Mouse (Mus musculus) left cerebral cortex, adult 8-10 months (tissue): ENCODE results near the gene Eif3l. TPM values are rescaled to one million over a fixed set of nuclear protein-coding genes. Genes with fewer than 3 reads are reported as not detected.
A peak's percentile ranks its signal among the peaks of the same experiment; 100 is the strongest.

Experiments
- DNase-seq, 2 experiments: peaks; one replicate each; pipeline ENCODE4 v3.0.0; 2022; ENCODE audit warnings: low spot score in 2 of 2
- total RNA-seq, 4 experiments: library from RNA; stranded (reverse); gene quantifications; 2 replicates each; pipeline ENCODE4 v1.2.4; 2022

Eif3l gene
- total RNA-seq, 4 experiments from 2014 or later: 73.8 to 77.0 (median 75.3) TPM

GRCm38 (mm10) chr15:79123751-79124150 lies 48.8 kb downstream of the Eif3l start:
- DNase-seq: no peak

- DNase-seq: no peak
Observed at GRCm38 (mm10) chr15:79124331-79124875, 49.4 kb downstream of the Eif3l start.

- peak in 1 of 2 experiments; percentile 47 for DNase-seq
Observed at GRCm38 (mm10) chr15:79126217-79126932, 51.4 kb downstream of the Eif3l start.

- DNase-seq: no peak
Observed at GRCm38 (mm10) chr15:79127101-79127500, 52.1 kb downstream of the Eif3l start.

GRCm38 (mm10) chr15:79128208-79128607 lies 53.2 kb downstream of the Eif3l start:
- DNase-seq: no peak

GRCm38 (mm10) chr15:79129311-79129710 lies 54.3 kb downstream of the Eif3l start:
- no peak for DNase-seq

- DNase-seq: no peak
Observed at GRCm38 (mm10) chr15:79130782-79131181, 55.8 kb downstream of the Eif3l start.

- DNase-seq: no peak
Observed at GRCm38 (mm10) chr15:79131442-79131841, 56.5 kb downstream of the Eif3l start.

- DNase-seq: no peak
Observed at GRCm38 (mm10) chr15:79133191-79133661, 58.2 kb downstream of the Eif3l start.

GRCm38 (mm10) chr15:79134496-79135270 lies 59.7 kb downstream of the Eif3l start:
- no peak for DNase-seq

GRCm38 (mm10) chr15:79135332-79135731 lies 60.4 kb downstream of the Eif3l start:
- DNase-seq: no peak

- DNase-seq: no peak
Observed at GRCm38 (mm10) chr15:79135783-79136575, 61.0 kb downstream of the Eif3l start.

GRCm38 (mm10) chr15:79139640-79140039 lies 64.7 kb downstream of the Eif3l start:
- no peak for DNase-seq

GRCm38 (mm10) chr15:79140866-79141565 lies 66.0 kb downstream of the Eif3l start, which contains the start of the genes Polr2f and 1700088E04Rik:
Gene Polr2f, plus strand, starts transcription at chr15:79141009.
Gene 1700088E04Rik, minus strand, starts transcription at chr15:79141253.
- peak; percentile 90 to 95 for DNase-seq

- no peak for DNase-seq
Observed at GRCm38 (mm10) chr15:79141566-79141917, 66.6 kb downstream of the Eif3l start.

GRCm38 (mm10) chr15:79143316-79143715 lies 68.3 kb downstream of the Eif3l start:
- DNase-seq: no peak
